Mouse (Mus musculus) monocyte, adult 5-6 weeks (primary cell): ENCODE measurements around the gene Krt32. TPM values are rescaled to one million over a fixed set of nuclear protein-coding genes. Genes with fewer than 3 reads are reported as not detected.

Source experiments
- ATAC-seq: fragments of 153-309, 156-312 bp; replicated peaks from 2 replicates; pipeline ENCODE4 v1.8.0; 2017; ENCODE audit warnings: mild to moderate bottlenecking; ENCODE audit not compliant: low TSS enrichment, insufficient number of reproducible peaks, severe bottlenecking, poor library complexity, low FRiP score
- total RNA-seq: library from RNA; stranded (forward); fragments of 200-1000, 200-491, 200-594 nt; gene quantifications from 3 replicates; pipeline ENCODE4 v1.2.3, GENCODE M21; 2017

The Krt32 gene
- total RNA-seq, 1 experiment from 2014 or later, result not detected

- ATAC-seq, result no peak
Observed at GRCm38 (mm10) chr11:100058875-100059274, 29.2 kb downstream of the Krt32 start.

- ATAC-seq, result no peak
Observed at GRCm38 (mm10) chr11:100055686-100056655, 32.1 kb downstream of the Krt32 start.

GRCm38 (mm10) chr11:100050451-100050850 lies 37.6 kb downstream of the Krt32 start, which contains the start of gene Krt31:
Gene Krt31 (minus strand): TSS chr11:100050551.
- ATAC-seq, result no peak

DNA sequence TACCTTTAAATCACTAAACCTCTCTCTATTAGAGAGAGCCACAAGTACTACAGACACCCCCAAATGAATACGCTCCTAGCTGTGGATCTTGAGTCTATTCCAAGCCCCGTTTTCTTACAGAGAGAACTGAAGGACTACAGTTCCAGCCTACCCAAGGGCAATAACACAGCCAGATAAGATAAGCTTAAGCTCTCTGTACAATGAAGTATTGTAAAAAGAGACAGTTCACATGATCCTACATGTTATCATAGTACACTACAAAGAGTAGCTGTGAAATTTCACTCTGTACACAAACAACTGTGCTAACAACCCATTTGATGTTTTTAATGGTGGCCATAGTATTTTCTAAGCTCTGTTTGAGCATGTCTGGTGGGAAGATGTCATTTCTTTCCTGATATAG lies 40.8 kb downstream of the Krt32 start:
- ATAC-seq, result no peak

- ATAC-seq, result no peak
Observed at GRCm38 (mm10) chr11:100046303-100046866, 41.6 kb downstream of the Krt32 start.

DNA sequence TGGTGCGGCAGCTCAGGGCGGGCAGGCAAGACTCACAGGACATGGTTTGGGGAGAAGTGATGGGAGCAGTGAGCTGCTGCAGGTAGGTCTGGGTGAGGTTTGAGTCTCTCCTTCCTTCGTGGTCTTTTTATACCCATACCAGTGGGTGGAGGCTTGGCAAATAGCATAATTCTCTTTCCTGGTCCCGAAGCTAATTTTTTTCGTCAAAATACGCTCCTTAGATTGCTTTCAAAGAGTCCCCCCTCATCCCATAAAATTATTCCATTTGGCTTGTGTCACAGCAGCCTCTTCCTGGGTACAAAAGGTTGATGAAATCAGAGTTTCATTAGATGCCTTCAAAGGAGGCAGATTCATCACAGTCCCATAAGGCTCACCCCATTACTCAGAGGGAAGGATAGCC lies 46.6 kb downstream of the Krt32 start, which contains the start of gene Krt34:
Gene Krt34, minus strand, starts transcription at position 101 of the 400 bp plus-strand sequence.
- no peak for ATAC-seq

Other genes with a start within 250 kb of the Krt32 start
- not detected in 3 replicates for gene Krtap4-16, start 236.6 kb downstream of the Krt32 start, total RNA-seq
- gene Gm11568, start 230.3 kb downstream of the Krt32 start, total RNA-seq, result not detected in 3 replicates
- not detected in 3 replicates for gene Gm11559, start 223.8 kb downstream of the Krt32 start, total RNA-seq
- not detected in 3 replicates for gene Krtap9-1, start 214.8 kb downstream of the Krt32 start, total RNA-seq
- not detected in 3 replicates for gene Gm11567, start 209.0 kb downstream of the Krt32 start, total RNA-seq
- gene Krtap31-1, start 180.3 kb downstream of the Krt32 start, total RNA-seq, result not detected in 3 replicates
- not detected in 3 replicates for gene Gm11565, start 173.5 kb downstream of the Krt32 start, total RNA-seq
- not detected in 3 replicates for gene Krtap31-2, start 151.9 kb downstream of the Krt32 start, total RNA-seq
- not detected in 3 replicates for gene Krtap9-5, start 139.8 kb downstream of the Krt32 start, total RNA-seq
- gene Krtap29-1, start 109.2 kb downstream of the Krt32 start, total RNA-seq, result not detected in 3 replicates
- gene Krtap16-1, start 101.6 kb downstream of the Krt32 start, total RNA-seq, result not detected in 3 replicates
- gene Krtap17-1, start 94.2 kb downstream of the Krt32 start, total RNA-seq, result not detected in 3 replicates
- gene Krt33a, start 72.0 kb downstream of the Krt32 start, total RNA-seq, result not detected in 3 replicates
- gene Krt33b, start 58.4 kb downstream of the Krt32 start, total RNA-seq, result not detected in 3 replicates
- gene Krt34, start 46.7 kb downstream of the Krt32 start, total RNA-seq, result not detected in 3 replicates
- gene Krt31, start 37.7 kb downstream of the Krt32 start, total RNA-seq, result not detected in 3 replicates
- not detected in 3 replicates for gene Krt35, start 8.0 kb upstream of the Krt32 start, total RNA-seq
- gene Krt36, start 17.4 kb upstream of the Krt32 start, total RNA-seq, result not detected in 3 replicates
- not detected in 3 replicates for gene Krt13, start 33.3 kb upstream of the Krt32 start, total RNA-seq
- gene Krt15, start 47.7 kb upstream of the Krt32 start, total RNA-seq, result not detected in 3 replicates
- not detected in 3 replicates for gene Krt19, start 60.4 kb upstream of the Krt32 start, total RNA-seq
- gene Krt9, start 105.0 kb upstream of the Krt32 start, total RNA-seq, result not detected in 3 replicates
- not detected in 3 replicates for gene Krt14, start 119.3 kb upstream of the Krt32 start, total RNA-seq
- not detected in 3 replicates for gene Krt16, start 160.7 kb upstream of the Krt32 start, total RNA-seq
- gene Krt17, start 172.8 kb upstream of the Krt32 start, total RNA-seq, result not detected in 3 replicates
- gene Krt42, start 181.6 kb upstream of the Krt32 start, total RNA-seq, result not detected in 3 replicates
- gene Eif1, start 231.7 kb upstream of the Krt32 start, total RNA-seq, result 374 to 712 TPM (median 492 TPM) in 3 replicates
- gene Gast, start 246.2 kb upstream of the Krt32 start, total RNA-seq, result not detected in 3 replicates